Mouse (Mus musculus): ENCODE measurements at regions not wholly inside any gene's neighbourhood (a gene's known extent, or its start where the extent isn't known, plus 50 kb on each side); places are given as distances from the start of the nearest gene placed in this dataset.
"Not testable (repeated sequence)": the region's sequence is repeated elsewhere in the genome, so short reads cannot be mapped to it uniquely, and the experiment has no call there.

DNA sequence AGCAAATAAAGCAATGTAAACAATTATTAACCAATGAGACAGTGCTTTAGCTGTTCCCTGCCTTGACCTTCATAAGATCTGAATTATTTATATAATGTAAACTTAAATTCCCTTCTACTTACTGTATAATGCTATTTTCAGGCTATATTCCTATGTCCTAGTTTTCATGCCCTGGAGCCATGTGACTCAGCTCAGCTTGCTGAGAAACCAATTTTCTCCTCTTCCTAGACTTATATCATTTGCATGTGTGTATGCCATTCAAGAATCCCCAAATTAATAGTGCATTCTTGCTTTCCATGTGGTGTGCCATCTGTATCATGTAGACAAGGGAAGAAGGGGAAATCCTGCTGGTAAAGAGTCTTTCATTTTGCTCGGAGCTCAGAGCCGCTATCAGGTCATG lies 166.7 kb upstream of the Trim24 start:
- no peak overlapping the region for H3K27ac ChIP-seq (replicated peaks; ENCODE audit: insufficient read depth, low read depth, low read length)
- TF ChIP-seq POLR2A (IDR thresholded peaks at IDR 0.05; ENCODE audit: extremely low read depth, insufficient read depth, low read length) (no peak), CTCF (IDR thresholded peaks at IDR 0.05; ENCODE audit: low read depth, low read length) (no peak)
- H3K27me3 ChIP-seq (ENCODE audit: control insufficient read depth, insufficient read depth, low read length): no peaks in the 10 kb centered on the region
- no peak overlapping the region for H3K9ac ChIP-seq (ENCODE audit: low read depth, low read length)
- DNase-seq (ENCODE audit: extremely low read depth, low read depth, low spot score): no peak
- H3K79me2 ChIP-seq (ENCODE audit: control insufficient read depth, insufficient read depth, low read length): no peaks in the 10 kb centered on the region
- H3K4me1 ChIP-seq (ENCODE audit: control insufficient read depth, insufficient read depth, low read length): no peaks in the 10 kb centered on the region
- 96% methylated on average over 2 of the region's 2 CpGs for WGBS
- no peak overlapping the region for H3K4me3 ChIP-seq (ENCODE audit: insufficient read depth, low read depth, low read length)
- H3K36me3 ChIP-seq (ENCODE audit: control insufficient read depth, insufficient read depth, low read length): no peaks in the 10 kb centered on the region

DNA sequence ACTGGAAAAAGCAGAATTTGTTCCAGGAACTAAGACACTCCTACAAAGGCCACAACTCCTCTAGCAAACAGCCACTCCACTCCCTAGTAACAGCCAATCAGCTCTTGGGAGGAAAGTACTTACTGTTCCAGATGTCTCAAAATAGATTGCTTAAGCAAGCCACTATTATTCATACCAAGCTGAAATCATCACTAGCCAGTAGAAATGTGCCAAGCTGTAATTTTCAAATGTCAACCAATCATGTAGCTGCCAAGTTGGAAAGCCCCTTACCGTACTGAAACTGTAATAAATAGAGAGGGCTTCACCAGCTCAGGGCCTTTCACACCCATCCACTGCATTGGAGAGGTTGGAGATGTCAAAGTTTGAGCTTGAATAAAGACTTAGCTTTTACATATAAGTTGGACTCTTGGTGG lies 164.9 kb upstream of the Trim24 start:
- Histone ChIP-seq H3K9ac (ENCODE audit: low read depth, low read length) (no peak overlapping the region), H3K36me3 (ENCODE audit: control insufficient read depth, insufficient read depth, low read length) (no peaks in the 10 kb centered on the region), H3K4me1 (ENCODE audit: control insufficient read depth, insufficient read depth, low read length) (no peaks in the 10 kb centered on the region), H3K27me3 (ENCODE audit: control insufficient read depth, insufficient read depth, low read length) (no peaks in the 10 kb centered on the region), H3K27ac (replicated peaks; ENCODE audit: insufficient read depth, low read depth, low read length) (no peak overlapping the region), H3K79me2 (ENCODE audit: control insufficient read depth, insufficient read depth, low read length) (no peaks in the 10 kb centered on the region), H3K4me3 (ENCODE audit: insufficient read depth, low read depth, low read length) (no peak overlapping the region)
- DNase-seq (ENCODE audit: extremely low read depth, low read depth, low spot score): peak; percentile 68
- TF ChIP-seq CTCF (IDR thresholded peaks at IDR 0.05; ENCODE audit: low read depth, low read length): no peak
- 67% methylated on average over 1 of the region's 1 CpGs for WGBS

DNA sequence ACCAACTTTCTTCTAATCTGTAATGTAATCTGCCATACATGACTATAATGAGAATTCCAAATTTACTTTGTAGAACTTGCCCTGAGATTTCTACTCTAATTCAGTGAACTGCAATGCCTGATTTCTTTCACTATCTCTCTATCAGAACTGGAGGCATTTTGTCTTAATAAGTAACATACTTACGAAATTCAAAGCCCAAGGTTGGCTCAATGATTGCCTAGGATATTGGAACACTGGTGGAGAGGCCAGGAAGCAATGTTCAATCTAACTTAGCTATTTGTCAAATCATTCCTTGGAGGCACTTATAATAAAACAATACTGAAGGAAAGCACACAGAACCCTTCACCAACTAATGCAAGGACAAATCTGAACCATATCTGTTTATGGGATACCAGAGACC lies 162.9 kb upstream of the Trim24 start:
- DNase-seq (ENCODE audit: extremely low read depth, low read depth, low spot score): peak; percentile 44
- WGBS: 61% methylated on average over 1 of the region's 1 CpGs
- not testable (repeated sequence) for H3K36me3 ChIP-seq (ENCODE audit: control insufficient read depth, insufficient read depth, low read length); H3K4me3 ChIP-seq (ENCODE audit: insufficient read depth, low read depth, low read length); H3K27ac ChIP-seq (replicated peaks; ENCODE audit: insufficient read depth, low read depth, low read length); H3K27me3 ChIP-seq (ENCODE audit: control insufficient read depth, insufficient read depth, low read length); H3K79me2 ChIP-seq (ENCODE audit: control insufficient read depth, insufficient read depth, low read length); H3K9ac ChIP-seq (ENCODE audit: low read depth, low read length); H3K4me1 ChIP-seq (ENCODE audit: control insufficient read depth, insufficient read depth, low read length)

DNA sequence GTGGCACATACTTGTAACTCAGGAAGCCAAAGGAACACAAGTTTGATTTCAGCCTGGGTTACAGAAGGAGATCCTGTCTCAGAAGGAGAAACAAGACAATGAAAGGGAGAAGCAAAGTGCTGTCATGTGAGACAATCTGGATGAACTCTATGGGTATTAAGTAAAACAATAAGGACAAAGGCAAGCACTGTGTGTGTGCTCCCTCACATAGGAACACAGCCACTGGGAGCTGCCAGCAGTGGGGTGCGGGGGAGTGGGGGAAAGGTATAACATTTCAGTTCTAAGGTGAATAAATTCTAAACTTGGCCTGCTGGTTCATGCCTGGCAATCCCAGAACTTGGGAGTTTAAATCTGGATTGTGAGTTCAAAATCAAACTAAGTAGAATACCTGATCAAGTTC lies 158.8 kb upstream of the Trim24 start:
- no peaks in the 10 kb centered on the region for H3K27me3 ChIP-seq (ENCODE audit: control insufficient read depth, insufficient read depth, low read length)
- H3K4me3 ChIP-seq (ENCODE audit: insufficient read depth, low read depth, low read length): no peak overlapping the region
- H3K27ac ChIP-seq (replicated peaks; ENCODE audit: insufficient read depth, low read depth, low read length): no peak overlapping the region
- H3K4me1 ChIP-seq (ENCODE audit: control insufficient read depth, insufficient read depth, low read length): no peaks in the 10 kb centered on the region; the same call in 1 of the 2 replicates
- H3K9ac ChIP-seq (ENCODE audit: low read depth, low read length): no peak overlapping the region
- DNase-seq (ENCODE audit: extremely low read depth, low read depth, low spot score): no peak
- WGBS: 100% methylated on average over 1 of the region's 1 CpGs
- no peaks in the 10 kb centered on the region for H3K36me3 ChIP-seq (ENCODE audit: control insufficient read depth, insufficient read depth, low read length)
- no peaks in the 10 kb centered on the region for H3K79me2 ChIP-seq (ENCODE audit: control insufficient read depth, insufficient read depth, low read length)
- TF ChIP-seq CTCF (IDR thresholded peaks at IDR 0.05; ENCODE audit: low read depth, low read length): no peak
- TF ChIP-seq POLR2A (IDR thresholded peaks at IDR 0.05; ENCODE audit: extremely low read depth, insufficient read depth, low read length): no peak

DNA sequence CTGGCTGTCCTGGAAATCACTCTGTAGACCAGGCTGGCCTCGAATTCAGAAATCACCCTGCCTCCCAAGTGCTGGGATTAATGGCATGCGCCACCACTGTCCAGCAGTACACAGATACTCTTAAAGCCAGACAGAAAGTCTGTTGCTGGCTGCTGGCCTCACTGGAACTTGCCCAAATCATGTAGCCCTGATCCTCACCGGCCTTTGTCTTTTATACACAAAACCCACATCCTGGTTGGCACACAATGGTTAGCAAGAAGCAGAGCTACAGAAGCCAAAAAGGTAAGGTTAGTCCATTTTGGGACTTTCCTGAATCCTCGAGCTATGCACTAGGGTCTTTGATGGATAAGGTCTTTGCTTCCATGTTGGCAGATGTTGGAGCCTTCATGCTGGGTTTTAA lies 157.2 kb upstream of the Trim24 start:
- Histone ChIP-seq H3K36me3 (ENCODE audit: control insufficient read depth, insufficient read depth, low read length) (no peaks in the 10 kb centered on the region), H3K9ac (ENCODE audit: low read depth, low read length) (no peak overlapping the region), H3K27ac (replicated peaks; ENCODE audit: insufficient read depth, low read depth, low read length) (no peak overlapping the region), H3K79me2 (ENCODE audit: control insufficient read depth, insufficient read depth, low read length) (no peaks in the 10 kb centered on the region), H3K27me3 (ENCODE audit: control insufficient read depth, insufficient read depth, low read length) (no peaks in the 10 kb centered on the region), H3K4me3 (ENCODE audit: insufficient read depth, low read depth, low read length) (no peak overlapping the region), H3K4me1 (ENCODE audit: control insufficient read depth, insufficient read depth, low read length) (no peaks in the 10 kb centered on the region; the same call in 1 of the 2 replicates)
- no peak for TF ChIP-seq CTCF (IDR thresholded peaks at IDR 0.05; ENCODE audit: low read depth, low read length)
- no peak for TF ChIP-seq POLR2A (IDR thresholded peaks at IDR 0.05; ENCODE audit: extremely low read depth, insufficient read depth, low read length)
- DNase-seq (ENCODE audit: extremely low read depth, low read depth, low spot score): no peak
- WGBS: 83% methylated on average over 4 of the region's 4 CpGs

DNA sequence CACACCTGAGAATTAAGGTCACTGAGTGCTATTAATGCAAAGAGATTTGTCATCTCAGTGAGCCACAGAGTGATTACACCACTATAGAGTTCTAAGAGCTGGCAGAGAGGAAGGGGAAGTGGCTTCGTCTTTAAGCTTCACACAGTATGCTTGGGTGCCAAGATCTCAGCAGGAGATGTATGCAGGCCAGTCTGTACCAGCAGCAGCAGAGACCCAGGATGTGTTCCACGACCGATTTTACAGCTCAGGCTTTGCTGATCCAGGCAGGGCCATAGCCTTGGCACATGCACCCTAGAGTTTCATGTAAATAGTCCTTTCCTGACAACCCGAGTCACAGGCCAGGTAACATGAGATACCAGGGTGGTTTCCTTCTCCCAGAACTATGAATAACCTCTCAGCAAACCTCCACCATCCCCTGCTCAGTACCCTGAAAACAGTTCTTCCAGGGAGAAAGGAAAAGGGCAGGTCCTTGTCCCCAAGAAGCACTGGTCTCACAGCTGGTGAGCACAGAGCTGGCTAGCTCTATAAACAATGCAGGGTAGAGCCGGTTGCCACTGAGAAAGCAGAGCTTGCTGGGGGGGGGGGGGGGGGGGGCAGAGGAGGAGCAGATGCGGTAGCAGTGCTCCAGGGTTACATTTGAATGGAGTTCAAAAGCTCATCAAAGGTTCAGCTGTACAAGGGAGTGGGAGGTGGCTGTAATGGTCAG lies 156.2 kb upstream of the Trim24 start:
- TF ChIP-seq CTCF (IDR thresholded peaks at IDR 0.05; ENCODE audit: low read depth, low read length) (no peak), POLR2A (IDR thresholded peaks at IDR 0.05; ENCODE audit: extremely low read depth, insufficient read depth, low read length) (no peak)
- no peak overlapping the region for H3K9ac ChIP-seq (ENCODE audit: low read depth, low read length)
- WGBS: 50% methylated on average over 6 of the region's 6 CpGs
- H3K4me1 ChIP-seq (ENCODE audit: control insufficient read depth, insufficient read depth, low read length): no peaks in the 10 kb centered on the region; the same call in 1 of the 2 replicates
- H3K27me3 ChIP-seq (ENCODE audit: control insufficient read depth, insufficient read depth, low read length): no peaks in the 10 kb centered on the region
- H3K36me3 ChIP-seq (ENCODE audit: control insufficient read depth, insufficient read depth, low read length): no peaks in the 10 kb centered on the region
- H3K79me2 ChIP-seq (ENCODE audit: control insufficient read depth, insufficient read depth, low read length): no peaks in the 10 kb centered on the region
- no peak overlapping the region for H3K4me3 ChIP-seq (ENCODE audit: insufficient read depth, low read depth, low read length)
- no peak overlapping the region for H3K27ac ChIP-seq (replicated peaks; ENCODE audit: insufficient read depth, low read depth, low read length)
- DNase-seq (ENCODE audit: extremely low read depth, low read depth, low spot score): no peak

All from liver, adult 2 months (tissue).